Mouse (Mus musculus): ENCODE results near the gene Slc4a1ap. TPM values are rescaled to one million over a fixed set of nuclear protein-coding genes. Genes with fewer than 3 reads are reported as not detected.

Slc4a1ap gene
- polyA plus RNA-seq (2014; fragmentation: Illumina TruSeq; extraction: RNeasy Lipid Tissue Mini Kit (QIAGEN cat#74804); ENCODE audit: low read depth, low replicate concordance), result 17.8 TPM

DNA sequence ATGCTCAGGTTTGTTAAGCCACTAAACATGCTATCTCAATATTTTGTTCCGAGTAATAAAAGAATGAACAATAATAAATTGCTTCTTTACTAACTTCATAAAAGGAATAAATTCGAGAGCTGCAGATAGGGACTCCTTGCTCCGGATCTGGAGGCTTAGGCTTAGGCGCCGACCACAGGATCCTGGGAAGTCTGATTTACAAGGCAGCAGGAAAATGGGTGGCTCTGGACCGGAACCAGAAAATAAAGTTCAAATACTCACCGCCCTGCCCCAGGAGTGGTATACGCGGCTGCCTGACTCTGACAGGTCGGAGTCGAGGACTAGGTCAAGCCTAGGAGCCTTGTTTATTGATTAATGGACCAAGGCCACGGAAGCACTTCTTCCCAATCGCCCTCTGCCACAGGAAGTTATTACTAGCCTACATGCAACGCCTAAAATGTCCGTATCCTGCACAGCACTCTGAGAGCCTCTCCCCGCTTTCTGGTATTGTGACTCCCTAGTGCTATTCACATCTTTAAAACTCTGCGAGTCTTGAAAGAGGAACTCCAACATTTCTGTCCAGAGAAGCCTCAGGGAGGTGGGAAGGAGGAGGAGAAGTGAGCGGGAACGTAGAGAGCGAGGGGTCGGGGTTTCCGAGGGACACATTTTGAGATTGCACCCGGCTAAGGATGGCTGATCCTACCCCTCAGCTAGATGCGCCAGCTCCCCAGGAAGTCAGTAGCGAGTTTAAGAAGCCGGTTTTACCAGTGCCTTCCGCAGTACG, at the start of gene Slc4a1ap:
TSS of gene Slc4a1ap (plus strand) at position 642 of the 763 bp plus-strand sequence.

DNA sequence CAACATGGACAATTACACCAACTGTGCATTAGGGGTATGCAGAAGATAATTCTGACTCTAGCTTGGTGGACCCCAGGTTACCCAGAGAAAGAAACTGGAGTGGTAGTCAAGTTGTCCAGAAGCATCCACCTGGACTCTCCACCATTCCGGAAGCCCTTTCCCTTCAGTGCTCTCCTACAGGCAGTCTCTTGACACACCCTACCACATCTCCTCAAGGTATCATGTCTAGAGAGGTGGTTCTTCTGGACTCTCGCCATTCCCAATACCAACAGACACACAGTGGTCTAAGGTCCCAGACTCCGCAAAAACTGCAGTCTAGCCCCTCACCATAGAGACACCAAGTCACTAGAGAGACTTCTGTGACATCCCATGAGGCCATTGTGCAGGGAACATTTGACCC, 41.4 kb upstream of the Slc4a1ap start, which contains the start of gene 4930548H24Rik:
TSS of gene 4930548H24Rik (plus strand) at position 301 of the 400 bp plus-strand sequence.

DNA sequence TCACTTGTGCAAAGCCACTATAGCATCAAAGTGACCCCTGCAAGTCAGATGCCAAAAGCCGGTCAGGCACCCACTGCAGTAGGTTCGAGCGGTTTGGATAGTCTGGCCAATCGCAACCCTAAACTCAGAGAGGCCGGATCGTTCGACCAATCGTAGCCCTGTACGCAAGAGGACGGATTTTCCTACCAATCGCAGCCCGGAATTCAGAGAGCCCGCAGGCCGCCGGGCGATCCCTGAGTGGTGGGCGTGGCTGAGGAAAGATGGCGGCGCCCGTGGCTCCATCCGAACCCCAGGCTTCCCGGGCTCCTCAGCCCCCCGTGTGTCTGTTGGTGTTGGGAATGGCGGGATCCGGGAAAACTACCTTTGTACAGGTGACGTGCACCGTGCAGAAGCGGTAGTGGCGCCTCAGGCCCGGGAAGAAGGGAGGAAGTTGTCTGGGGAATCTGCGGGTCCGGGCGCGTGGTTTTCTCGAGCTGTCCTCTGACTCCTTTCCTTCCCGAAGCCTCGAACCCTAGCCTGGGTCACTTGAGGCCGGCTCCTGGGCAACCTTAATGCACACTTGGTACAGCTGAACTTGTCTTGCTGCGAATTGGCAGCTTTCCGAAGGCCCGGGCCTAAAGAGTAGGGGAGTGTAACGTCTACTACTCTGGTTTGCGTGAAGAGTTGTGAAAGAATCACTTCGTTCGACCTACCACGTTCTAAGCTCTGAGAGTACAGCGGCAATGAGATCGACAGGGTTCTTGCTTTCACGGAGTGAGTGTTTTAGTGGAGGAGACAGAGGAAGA, 32.1 kb upstream of the Slc4a1ap start, which contains the start of gene Gpn1:
TSS of gene Gpn1 (plus strand) at position 229 of the 785 bp plus-strand sequence.

DNA sequence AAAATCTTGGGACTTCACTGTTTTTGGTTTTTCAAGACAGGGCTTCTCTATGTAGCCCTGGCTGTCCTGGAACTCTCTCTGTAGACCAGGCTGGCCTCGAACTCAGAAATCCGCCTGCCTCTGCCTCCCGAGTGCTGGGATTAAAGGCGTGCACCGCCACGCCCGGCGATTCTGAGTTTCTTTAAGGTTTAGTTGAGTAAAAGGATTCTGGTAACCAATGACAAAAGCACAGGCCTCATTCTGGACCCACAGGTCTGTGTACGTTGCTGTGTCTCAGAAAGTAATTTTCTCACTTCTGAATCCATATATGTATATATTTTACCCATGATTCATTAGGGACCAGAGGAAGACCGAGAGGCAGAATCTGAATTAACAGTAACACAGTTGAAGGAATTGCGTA, 912 bp downstream of the Slc4a1ap start, which contains the start of gene Supt7l:
TSS of gene Supt7l (minus strand) at position 101 of the 400 bp plus-strand sequence.

DNA sequence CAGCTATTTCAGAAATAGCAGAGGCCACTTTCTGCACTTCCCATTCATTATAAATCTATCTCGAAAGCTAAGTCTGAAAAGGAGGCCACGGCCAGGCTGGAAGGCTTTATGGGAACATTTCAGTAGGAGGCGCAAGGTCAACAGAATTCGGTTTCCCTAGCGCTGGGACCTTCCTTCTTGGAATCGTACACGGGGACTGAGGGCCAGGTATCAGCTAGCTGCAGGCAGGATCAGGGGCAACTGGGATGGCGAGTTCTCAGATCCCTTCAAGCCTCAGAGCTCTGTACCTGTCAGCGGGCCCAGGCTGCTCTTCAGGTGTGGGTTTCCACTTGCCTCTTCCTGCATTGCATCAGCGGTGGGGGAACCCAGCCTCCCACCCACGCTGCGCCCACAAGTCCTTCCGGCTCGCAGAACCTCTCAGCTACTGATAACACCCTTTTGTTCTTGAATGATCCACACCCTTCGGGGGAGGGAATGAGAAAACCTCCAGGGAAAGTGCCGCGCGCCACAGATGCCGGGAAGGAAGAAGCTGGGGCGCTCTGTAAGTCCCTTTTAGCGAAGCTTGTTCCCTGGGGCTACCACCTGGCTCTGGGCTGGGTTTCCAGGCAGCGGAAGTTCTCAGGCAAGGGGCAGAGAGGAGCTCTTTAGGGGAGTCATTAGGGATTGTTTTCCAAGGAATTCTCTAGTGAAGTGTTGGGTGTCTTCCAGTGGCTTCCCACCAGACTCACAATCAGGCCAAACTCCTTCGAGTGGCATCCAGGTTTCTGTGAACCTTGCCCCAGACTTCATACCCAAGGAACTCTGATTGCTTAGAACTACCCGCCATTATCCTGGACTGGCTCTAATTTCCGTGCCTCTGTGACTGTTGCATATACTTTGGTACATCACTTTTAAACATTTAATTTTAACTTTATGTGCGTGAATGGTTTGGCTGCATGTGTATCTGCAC, 70.0 kb downstream of the Slc4a1ap start, which contains the start of gene Mrpl33:
TSS of gene Mrpl33 (plus strand) at position 455 of the 949 bp plus-strand sequence.

Other genes with a start within 250 kb of the Slc4a1ap start
- 45.4 TPM for gene Ift172, start 235.9 kb upstream of the Slc4a1ap start, polyA plus RNA-seq (2014; fragmentation: Illumina TruSeq; extraction: RNeasy Lipid Tissue Mini Kit (QIAGEN cat#74804); ENCODE audit: low read depth, low replicate concordance)
- gene Fndc4, start 230.9 kb upstream of the Slc4a1ap start, polyA plus RNA-seq (2014; fragmentation: Illumina TruSeq; extraction: RNeasy Lipid Tissue Mini Kit (QIAGEN cat#74804); ENCODE audit: low read depth, low replicate concordance), result 6.8 TPM
- 0.50 TPM for gene Gckr, start 229.6 kb upstream of the Slc4a1ap start, polyA plus RNA-seq (2014; fragmentation: Illumina TruSeq; extraction: RNeasy Lipid Tissue Mini Kit (QIAGEN cat#74804); ENCODE audit: low read depth, low replicate concordance)
- gene Zfp512, start 74.6 kb upstream of the Slc4a1ap start, polyA plus RNA-seq (2014; fragmentation: Illumina TruSeq; extraction: RNeasy Lipid Tissue Mini Kit (QIAGEN cat#74804); ENCODE audit: low read depth, low replicate concordance), result 22.9 TPM
- gene 4930548H24Rik, start 41.3 kb upstream of the Slc4a1ap start, polyA plus RNA-seq (2014; fragmentation: Illumina TruSeq; extraction: RNeasy Lipid Tissue Mini Kit (QIAGEN cat#74804); ENCODE audit: low read depth, low replicate concordance), result not detected
- 17.8 TPM for gene Gpn1, start 32.3 kb upstream of the Slc4a1ap start, polyA plus RNA-seq (2014; fragmentation: Illumina TruSeq; extraction: RNeasy Lipid Tissue Mini Kit (QIAGEN cat#74804); ENCODE audit: low read depth, low replicate concordance)
- gene Supt7l, start 812 bp downstream of the Slc4a1ap start, polyA plus RNA-seq (2014; fragmentation: Illumina TruSeq; extraction: RNeasy Lipid Tissue Mini Kit (QIAGEN cat#74804); ENCODE audit: low read depth, low replicate concordance), result 14.0 TPM
- 137 TPM for gene Mrpl33, start 69.9 kb downstream of the Slc4a1ap start, polyA plus RNA-seq (2014; fragmentation: Illumina TruSeq; extraction: RNeasy Lipid Tissue Mini Kit (QIAGEN cat#74804); ENCODE audit: low read depth, low replicate concordance)
- 14.8 TPM for gene Rbks, start 170.6 kb downstream of the Slc4a1ap start, polyA plus RNA-seq (2014; fragmentation: Illumina TruSeq; extraction: RNeasy Lipid Tissue Mini Kit (QIAGEN cat#74804); ENCODE audit: low read depth, low replicate concordance)
- gene Babam2, start 170.7 kb downstream of the Slc4a1ap start, polyA plus RNA-seq (2014; fragmentation: Illumina TruSeq; extraction: RNeasy Lipid Tissue Mini Kit (QIAGEN cat#74804); ENCODE audit: low read depth, low replicate concordance), result 46.8 TPM